Mouse (Mus musculus) spleen, adult 2 months (tissue): ENCODE results near the gene Plcxd2.

Experiments used
- CTCF ChIP-seq: fragments of 200-500 bp; IDR thresholded peaks from 2 replicates; pipeline ENCODE4 v1.5.1; 2011; ENCODE audit warnings: mild to moderate bottlenecking, inconsistent platforms; ENCODE audit not compliant: insufficient read depth, insufficient read length, insufficient replicate concordance; ENCODE audit errors: extremely low read depth
- POLR2A ChIP-seq: fragments of 200-500 bp; IDR thresholded peaks from 2 replicates; pipeline ENCODE4 v1.6.1; 2011; ENCODE audit warnings: low read depth, low read length, inconsistent platforms

- no peak for TF ChIP-seq POLR2A
- no peak for TF ChIP-seq CTCF
Observed at GRCm38 (mm10) chr16:45937381-45937780, 72.6 kb downstream of the Plcxd2 start.
